Mouse (Mus musculus) large intestine, adult 2 months (tissue): ENCODE results near the gene C8a. TPM values are rescaled to one million over a fixed set of nuclear protein-coding genes. Genes with fewer than 3 reads are reported as not detected.

Experiments used
- DNase-seq: peaks from one replicate; pipeline ENCODE4 v3.0.0-alpha.2; 2012; ENCODE audit warnings: low read depth, low spot score
- WGBS: fragments of 180-500 bp; shearing (Covaris S2); methylation state at CpG from one replicate; pipeline ENCODE4 v1.1.7; 2018; 5-methylcytosine and 5-hydroxymethylcytosine counted together
- polyA plus RNA-seq: library from polyadenylated mRNA; depleted of rRNA; stranded (reverse); fragments of >200 nt; gene quantifications from 2 replicates; pipeline ENCODE4 v1.2.3, GENCODE M21; 2012; rRNA removed

The C8a gene
- polyA plus RNA-seq, 1 experiment: 0.02 TPM

GRCm38 (mm10) chr4:104781441-104781840 is 94.8 kb downstream of the C8a start:
- WGBS: 77% methylated on average over 3 of the region's 3 CpGs
- no peak for DNase-seq

- WGBS: 81% methylated on average over 5 of the region's 5 CpGs
- no peak for DNase-seq
These were observed 96.7 kb downstream of the C8a start for GRCm38 (mm10) chr4:104779460-104779859.

GRCm38 (mm10) chr4:104775601-104776000 is 100.6 kb downstream of the C8a start:
- WGBS: 52% methylated on average over 3 of the region's 3 CpGs
- DNase-seq: no peak

- WGBS: 70% methylated on average over 4 of the region's 4 CpGs
These were observed 105.9 kb downstream of the C8a start for GRCm38 (mm10) chr4:104770331-104770730.

GRCm38 (mm10) chr4:104769602-104770001 is 106.6 kb downstream of the C8a start:
- no peak for DNase-seq
- WGBS: 81% methylated on average over 8 of the region's 8 CpGs

More at GRCm38 (mm10) chr4:104770331-104770730, 105.9 kb downstream of the C8a start:
- no peak for DNase-seq

- WGBS: 78% methylated on average over 4 of the region's 4 CpGs
- DNase-seq: no peak
These were observed 108.0 kb downstream of the C8a start for GRCm38 (mm10) chr4:104768190-104768589.

- DNase-seq: no peak
- 44% methylated on average over 8 of the region's 8 CpGs for WGBS
These were observed 110.1 kb downstream of the C8a start, which contains the start of gene C8b for GRCm38 (mm10) chr4:104766065-104766464. TSS of gene C8b (plus strand) at chr4:104766317.

Other genes with a start within 250 kb of the C8a start
- 0.06 TPM in 1 of 2 replicates, not detected in the other for gene C8b, start 110.1 kb downstream of the C8a start, polyA plus RNA-seq
- gene Gm17662, start 19.1 kb downstream of the C8a start, polyA plus RNA-seq: not detected in 2 replicates
- 1.0 and 1.3 TPM in 2 replicates for gene Fyb2, start 37.1 kb upstream of the C8a start, polyA plus RNA-seq
- gene Prkaa2, start 233.5 kb upstream of the C8a start, polyA plus RNA-seq: 4.2 and 5.2 TPM in 2 replicates